Mouse (Mus musculus) forebrain, embryonic 12.5 days (tissue): ENCODE data around the gene Higd1b. TPM values are rescaled to one million over a fixed set of nuclear protein-coding genes. Genes with fewer than 3 reads are reported as not detected.

Source experiments
- ATAC-seq: fragments of 200-750 bp; cut with Nextera tagmentation; 2 replicates; pipeline ENCODE4 v1.8.0; 2017; ENCODE audit warnings: moderate TSS enrichment; ENCODE audit not compliant: low FRiP score
- H3K27ac ChIP-seq: fragments of 300-500 bp; sonication (generic); 2 replicates; pipeline ENCODE4 v1.5.1; 2016; ENCODE audit warnings: mild to moderate bottlenecking
- H3K27me3 ChIP-seq: fragments of 300-500 bp; sonication (generic); 2 replicates; pipeline ENCODE4 v1.6.1; 2016; ENCODE audit warnings: mild to moderate bottlenecking
- H3K36me3 ChIP-seq: fragments of 300-500 bp; sonication (generic); replicated peaks from 2 replicates; pipeline ENCODE4 v1.6.1; 2016; ENCODE audit warnings: mild to moderate bottlenecking
- H3K4me1 ChIP-seq: fragments of 300-500 bp; sonication (generic); 2 replicates; pipeline ENCODE4 v1.6.1; 2016
- H3K4me2 ChIP-seq: fragments of 300-500 bp; sonication (generic); 2 replicates; pipeline ENCODE4 v1.6.1; 2016; ENCODE audit warnings: mild to moderate bottlenecking, moderate library complexity
- H3K4me3 ChIP-seq: fragments of 300-500 bp; sonication (generic); replicated peaks from 2 replicates; pipeline ENCODE4 v1.5.1; 2016; ENCODE audit warnings: mild to moderate bottlenecking
- H3K9ac ChIP-seq: fragments of 300-500 bp; sonication (generic); 2 replicates; pipeline ENCODE4 v1.6.1; 2016; ENCODE audit warnings: mild to moderate bottlenecking
- H3K9me3 ChIP-seq: fragments of 300-500 bp; sonication (generic); 2 replicates; pipeline ENCODE4 v1.6.1; 2016
- WGBS: fragments of 180-500 bp; shearing (Covaris S2); methylation state at CpG from one replicate; pipeline ENCODE4 v1.1.7; 2016; 5-methylcytosine and 5-hydroxymethylcytosine counted together
- polyA plus RNA-seq: library from polyadenylated mRNA; unstranded; fragments of >200 nt; fragmentation: Nextera tagmentation; extraction: Ambion mirVana; gene quantifications from 2 replicates; pipeline ENCODE4 v1.2.1, GENCODE M21; 2016

The Higd1b gene
- polyA plus RNA-seq, 1 experiment from 2014 or later = not detected

GRCm38 (mm10) chr11:102820432-102820831 lies 15.2 kb upstream of the Higd1b start:
- Histone ChIP-seq H3K4me1 (peaks cover 20% of the 10 kb centered on the region), H3K27me3 (peaks cover 16% of the 10 kb centered on the region), H3K27ac (no peak overlapping the region), H3K4me3 (no peak overlapping the region), H3K9me3 (no peaks in the 10 kb centered on the region), H3K36me3 (no peaks in the 10 kb centered on the region), H3K9ac (no peak overlapping the region), H3K4me2 (no peak overlapping the region)
- WGBS = 4% methylated on average over 3 of the region's 3 CpGs
- ATAC-seq = no peak

DNA sequence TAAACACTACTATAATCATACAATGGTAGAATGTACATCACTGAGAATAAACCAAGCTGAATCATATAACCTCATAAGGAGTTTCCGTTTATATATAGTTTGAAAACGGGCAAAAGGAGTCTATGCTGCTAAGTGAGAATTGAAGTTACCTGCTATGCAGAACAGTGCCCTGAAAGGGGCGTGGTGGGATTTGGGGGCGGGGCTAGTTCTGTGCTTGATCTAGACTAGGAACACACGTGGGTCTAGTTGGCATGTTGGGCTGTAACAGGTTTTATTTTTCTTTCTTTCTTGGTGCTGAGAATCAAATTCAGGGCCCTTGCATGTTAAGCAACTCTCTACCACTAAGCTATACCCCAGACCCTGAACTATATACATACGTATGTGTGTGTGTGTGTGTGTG lies 14.4 kb upstream of the Higd1b start:
- no peak overlapping the region for H3K4me3 ChIP-seq
- H3K36me3 ChIP-seq = no peaks in the 10 kb centered on the region
- peaks cover 14% of the 10 kb centered on the region for H3K4me1 ChIP-seq
- ATAC-seq = no peak
- no peak overlapping the region for H3K27ac ChIP-seq
- H3K9me3 ChIP-seq = no peaks in the 10 kb centered on the region
- H3K27me3 ChIP-seq = peaks cover 16% of the 10 kb centered on the region
- H3K9ac ChIP-seq = no peak overlapping the region
- 55% methylated on average over 6 of the region's 6 CpGs for WGBS
- no peak overlapping the region for H3K4me2 ChIP-seq

GRCm38 (mm10) chr11:102826476-102826875 lies 9.2 kb upstream of the Higd1b start:
- H3K4me3 ChIP-seq = no peak overlapping the region
- ATAC-seq = no peak
- 65% methylated on average over 2 of the region's 2 CpGs for WGBS
- no peaks in the 10 kb centered on the region for H3K36me3 ChIP-seq
- H3K27me3 ChIP-seq = peaks cover 10% of the 10 kb centered on the region; the same call in 1 of the 2 replicates
- H3K27ac ChIP-seq = no peak overlapping the region
- no peaks in the 10 kb centered on the region for H3K9me3 ChIP-seq
- no peak overlapping the region for H3K4me2 ChIP-seq
- H3K4me1 ChIP-seq = no peaks in the 10 kb centered on the region
- H3K9ac ChIP-seq = no peak overlapping the region

GRCm38 (mm10) chr11:102827097-102827496 lies 8.6 kb upstream of the Higd1b start:
- peaks cover 8% of the 10 kb centered on the region; the same call in 1 of the 2 replicates for H3K27me3 ChIP-seq
- no peak for ATAC-seq

GRCm38 (mm10) chr11:102830276-102830675 lies 5.4 kb upstream of the Higd1b start:
- WGBS = 87% methylated on average over 4 of the region's 4 CpGs
- Histone ChIP-seq H3K9ac (no peak overlapping the region), H3K9me3 (no peaks in the 10 kb centered on the region), H3K4me2 (no peak overlapping the region), H3K4me1 (no peaks in the 10 kb centered on the region), H3K27ac (no peak overlapping the region), H3K27me3 (peaks cover 3% of the 10 kb centered on the region; the same call in 1 of the 2 replicates), H3K36me3 (no peaks in the 10 kb centered on the region), H3K4me3 (no peak overlapping the region)
- no peak for ATAC-seq

More at GRCm38 (mm10) chr11:102827097-102827496, 8.6 kb upstream of the Higd1b start:
- H3K9me3 ChIP-seq = no peaks in the 10 kb centered on the region
- 60% methylated on average over 4 of the region's 4 CpGs for WGBS
- H3K36me3 ChIP-seq = no peaks in the 10 kb centered on the region
- H3K27ac ChIP-seq = no peak overlapping the region
- H3K9ac ChIP-seq = no peak overlapping the region
- no peaks in the 10 kb centered on the region for H3K4me1 ChIP-seq
- H3K4me2 ChIP-seq = no peak overlapping the region
- H3K4me3 ChIP-seq = no peak overlapping the region

GRCm38 (mm10) chr11:102832700-102833297 lies 2.9 kb upstream of the Higd1b start:
- no peak for ATAC-seq
- H3K4me3 ChIP-seq = no peak overlapping the region
- no peaks in the 10 kb centered on the region for H3K9me3 ChIP-seq
- H3K4me1 ChIP-seq = no peaks in the 10 kb centered on the region
- peaks cover 3% of the 10 kb centered on the region; the same call in 1 of the 2 replicates for H3K27me3 ChIP-seq
- no peak overlapping the region for H3K27ac ChIP-seq
- H3K36me3 ChIP-seq = peaks cover 17% of the 10 kb centered on the region
- no peak overlapping the region for H3K4me2 ChIP-seq
- 76% methylated on average over 18 of the region's 18 CpGs for WGBS
- H3K9ac ChIP-seq = no peak overlapping the region

GRCm38 (mm10) chr11:102834219-102834618 lies 1.4 kb upstream of the Higd1b start:
- H3K9me3 ChIP-seq = no peaks in the 10 kb centered on the region

DNA sequence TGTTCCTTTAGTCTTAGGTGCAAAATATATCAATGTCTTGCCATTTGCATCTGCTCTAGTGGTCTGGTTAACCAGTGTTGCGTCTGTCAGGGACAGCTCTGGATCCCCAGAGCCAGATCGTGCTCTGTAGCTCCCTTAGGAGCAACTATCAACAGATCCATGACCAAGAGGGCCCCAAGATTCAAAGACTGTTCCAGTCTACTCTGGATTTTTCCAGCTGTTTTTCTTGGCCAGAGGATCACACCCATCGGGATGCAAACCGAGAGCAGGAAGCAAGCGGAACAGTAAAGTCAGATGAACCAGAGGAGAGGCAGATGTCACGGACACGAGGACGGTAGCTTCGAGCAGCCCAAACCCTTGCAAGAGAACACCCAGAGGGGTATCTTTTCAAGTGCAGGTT lies 497 bp downstream of the Higd1b start:
- no peak for ATAC-seq
- no peak overlapping the region for H3K27ac ChIP-seq
- WGBS = 93% methylated on average over 9 of the region's 9 CpGs

More at GRCm38 (mm10) chr11:102834219-102834618, 1.4 kb upstream of the Higd1b start:
- H3K4me3 ChIP-seq = no peak overlapping the region
- H3K4me1 ChIP-seq = no peaks in the 10 kb centered on the region
- H3K27me3 ChIP-seq = peaks cover 3% of the 10 kb centered on the region; the same call in 1 of the 2 replicates
- WGBS = 89% methylated on average over 10 of the region's 10 CpGs
- ATAC-seq = no peak
- H3K4me2 ChIP-seq = no peak overlapping the region
- no peak overlapping the region for H3K9ac ChIP-seq
- H3K27ac ChIP-seq = no peak overlapping the region
- peaks cover 31% of the 10 kb centered on the region for H3K36me3 ChIP-seq

GRCm38 (mm10) chr11:102837385-102837784 lies 1.7 kb downstream of the Higd1b start:
- no peak overlapping the region for H3K9ac ChIP-seq
- WGBS = 88% methylated on average over 1 of the region's 1 CpGs
- H3K36me3 ChIP-seq = peaks cover 61% of the 10 kb centered on the region
- H3K4me2 ChIP-seq = no peak overlapping the region
- H3K4me3 ChIP-seq = no peak overlapping the region
- ATAC-seq = no peak
- H3K4me1 ChIP-seq = no peaks in the 10 kb centered on the region
- H3K9me3 ChIP-seq = no peaks in the 10 kb centered on the region
- H3K27me3 ChIP-seq = no peaks in the 10 kb centered on the region
- no peak overlapping the region for H3K27ac ChIP-seq

More for the DNA sequence above, 497 bp downstream of the Higd1b start:
- no peak overlapping the region for H3K9ac ChIP-seq
- no peak overlapping the region for H3K4me3 ChIP-seq
- H3K4me1 ChIP-seq = no peaks in the 10 kb centered on the region
- no peaks in the 10 kb centered on the region for H3K9me3 ChIP-seq
- no peak overlapping the region for H3K4me2 ChIP-seq
- H3K27me3 ChIP-seq = no peaks in the 10 kb centered on the region
- peaks cover 48% of the 10 kb centered on the region for H3K36me3 ChIP-seq

DNA sequence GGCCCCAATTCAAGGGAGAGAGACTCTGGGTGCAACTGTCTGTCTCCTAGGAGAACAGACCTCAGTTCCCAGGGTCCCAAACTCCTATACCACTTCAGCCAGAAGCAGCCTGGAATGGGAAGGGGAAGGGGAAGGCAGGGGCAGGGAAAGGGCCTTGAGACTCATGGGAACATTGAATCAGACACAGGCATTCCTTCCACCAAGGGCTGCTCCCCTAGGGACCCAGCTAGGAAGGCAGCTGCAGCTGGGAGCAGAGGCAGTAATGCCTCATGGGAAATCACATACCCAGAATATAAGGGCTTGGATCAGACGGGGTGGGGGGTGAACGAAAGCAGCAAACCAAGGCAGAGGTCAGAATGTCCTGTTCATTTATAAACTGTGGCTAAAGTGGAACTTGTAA lies 2.5 kb downstream of the Higd1b start:
- no peak for ATAC-seq
- peaks cover 68% of the 10 kb centered on the region for H3K36me3 ChIP-seq

DNA sequence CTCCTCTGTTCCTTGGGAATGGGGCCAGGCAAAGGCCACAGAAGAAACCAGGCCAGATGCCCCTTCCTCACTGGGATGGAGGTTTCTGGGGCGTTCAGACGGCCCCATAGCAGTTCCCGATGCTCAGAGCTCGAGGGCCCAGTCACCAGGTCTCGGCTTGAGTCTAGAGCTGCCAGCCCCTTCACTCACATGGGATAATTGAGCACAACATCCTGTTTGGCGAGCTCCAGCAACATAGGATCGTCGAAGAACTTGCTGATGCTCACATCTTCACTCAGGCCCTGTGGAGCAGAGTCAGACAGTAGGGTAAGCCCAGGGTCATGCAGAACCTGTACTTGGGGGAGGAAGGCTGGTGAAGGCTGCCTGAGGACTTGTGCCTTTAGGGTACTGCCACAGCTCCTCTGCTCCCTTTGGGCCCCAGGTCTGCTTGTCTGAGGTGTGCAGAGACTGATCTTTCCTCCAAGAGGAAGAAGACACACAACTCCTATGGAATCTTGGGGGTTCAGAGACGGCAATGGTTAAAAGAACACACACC lies 3.0 kb downstream of the Higd1b start:
- Histone ChIP-seq H3K27me3 (no peaks in the 10 kb centered on the region), H3K9me3 (no peaks in the 10 kb centered on the region), H3K36me3 (peaks cover 74% of the 10 kb centered on the region), H3K27ac (no peak overlapping the region), H3K4me2 (no peak overlapping the region), H3K4me3 (no peak overlapping the region), H3K9ac (no peak overlapping the region), H3K4me1 (no peaks in the 10 kb centered on the region)
- 90% methylated on average over 9 of the region's 9 CpGs for WGBS
- ATAC-seq = no peak

More for the DNA sequence above, 2.5 kb downstream of the Higd1b start:
- H3K27ac ChIP-seq = no peak overlapping the region
- no peak overlapping the region for H3K9ac ChIP-seq
- no peaks in the 10 kb centered on the region for H3K4me1 ChIP-seq
- H3K4me2 ChIP-seq = no peak overlapping the region
- H3K27me3 ChIP-seq = no peaks in the 10 kb centered on the region
- WGBS = 94% methylated on average over 2 of the region's 2 CpGs
- no peak overlapping the region for H3K4me3 ChIP-seq
- H3K9me3 ChIP-seq = no peaks in the 10 kb centered on the region

DNA sequence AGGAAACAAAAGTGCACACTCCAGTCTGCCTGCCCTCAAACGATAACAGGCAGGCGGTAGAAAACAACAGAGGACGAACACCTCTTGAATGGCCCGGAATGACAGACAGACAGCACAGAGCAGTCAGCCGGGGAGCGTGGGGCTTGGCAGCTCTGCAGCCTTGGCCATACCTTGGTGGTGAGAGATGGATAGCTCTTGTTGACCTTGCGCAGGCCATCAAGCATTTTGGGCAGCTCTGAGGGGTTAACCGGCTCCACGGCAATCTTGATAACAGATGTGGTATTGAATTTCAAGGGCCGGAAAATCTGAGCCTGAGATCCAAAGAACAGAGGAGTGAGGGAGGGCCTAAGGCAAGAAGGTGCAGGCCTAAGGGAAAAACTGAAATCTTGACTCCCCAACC lies 10.3 kb downstream of the Higd1b start:
- Histone ChIP-seq H3K27me3 (no peaks in the 10 kb centered on the region), H3K4me1 (no peaks in the 10 kb centered on the region)

DNA sequence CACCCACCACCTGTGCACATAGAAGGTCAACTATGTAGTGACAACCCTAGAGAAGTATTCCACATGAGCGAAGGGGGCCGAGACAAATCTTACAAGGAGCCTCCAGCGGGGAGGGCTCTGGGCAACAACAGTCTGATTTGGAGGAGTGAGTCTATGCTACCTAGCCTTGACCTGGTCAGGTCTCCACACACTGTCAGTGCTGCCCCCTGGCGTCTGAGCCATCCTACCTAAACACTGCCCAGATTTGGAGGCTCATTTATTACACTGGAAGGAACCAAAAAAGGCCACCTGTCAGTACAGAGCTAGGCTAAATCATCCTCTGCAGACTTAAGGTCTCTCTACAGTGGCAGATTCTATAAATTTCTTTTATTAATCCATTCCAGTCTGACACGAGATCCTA lies 16.2 kb downstream of the Higd1b start:
- WGBS = 71% methylated on average over 5 of the region's 5 CpGs
- Histone ChIP-seq H3K4me1 (no peaks in the 10 kb centered on the region), H3K27me3 (no peaks in the 10 kb centered on the region), H3K36me3 (peaks cover 89% of the 10 kb centered on the region), H3K9ac (no peak overlapping the region), H3K4me3 (no peak overlapping the region), H3K27ac (no peak overlapping the region), H3K9me3 (no peaks in the 10 kb centered on the region), H3K4me2 (no peak overlapping the region)
- ATAC-seq = 0 out of 2 replicates have a peak, but pooled peaks have one; percentile 46

More for the DNA sequence above, 10.3 kb downstream of the Higd1b start:
- Histone ChIP-seq H3K36me3 (peaks cover 100% of the 10 kb centered on the region), H3K4me3 (no peak overlapping the region), H3K27ac (no peak overlapping the region), H3K4me2 (no peak overlapping the region), H3K9me3 (no peaks in the 10 kb centered on the region), H3K9ac (no peak overlapping the region)
- no peak for ATAC-seq
- 92% methylated on average over 10 of the region's 10 CpGs for WGBS
